Mouse (Mus musculus): ENCODE data around the gene Map2k5.

Gene Map2k5

DNA sequence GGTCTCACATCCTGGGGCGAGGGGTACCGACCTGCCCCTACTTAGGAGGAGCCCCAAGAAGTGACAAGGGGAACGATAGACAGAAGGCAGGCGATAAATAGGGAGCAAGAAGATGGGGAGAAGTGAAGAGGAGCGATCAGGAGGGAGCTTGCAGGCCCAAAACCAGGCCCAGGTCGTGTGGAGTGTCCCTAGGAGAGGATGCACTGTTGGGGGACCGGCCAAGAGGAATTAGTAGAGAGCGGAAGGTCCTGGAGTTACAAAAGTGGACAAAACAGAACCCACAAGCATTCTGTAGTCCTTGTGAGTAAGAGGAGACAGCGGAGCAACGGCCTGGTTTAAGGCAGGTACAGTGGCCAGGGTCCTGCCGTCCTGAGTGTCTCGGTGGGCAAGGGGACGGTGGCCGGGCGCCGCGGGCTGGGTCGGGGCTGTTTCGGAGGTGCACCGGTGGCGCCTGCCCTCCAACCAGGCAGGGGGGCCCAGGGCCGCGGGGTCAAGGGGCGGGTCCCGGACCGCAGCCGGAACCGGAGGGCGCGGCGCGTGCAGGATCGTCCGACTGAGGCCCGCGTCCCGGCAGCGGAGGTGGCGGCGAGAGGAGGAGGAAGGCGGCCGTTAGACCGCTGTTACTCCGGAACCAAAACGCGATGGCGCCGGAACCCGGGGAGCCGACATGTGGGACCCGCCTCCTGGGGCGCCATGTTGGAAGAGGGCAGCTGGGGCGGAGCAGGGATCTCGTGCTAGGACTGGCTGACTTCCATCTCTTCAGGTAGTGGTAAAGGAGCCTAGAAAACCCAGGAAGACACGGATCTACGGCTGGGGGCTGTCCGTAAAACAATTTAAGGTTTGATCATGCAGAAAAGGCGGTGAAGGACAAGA, at the start of gene Map2k5:
TSS of gene Map2k5 (minus strand) at position 633 of the 873 bp plus-strand sequence.
- peak; percentile 87 for DNase-seq (ENCODE audit: low spot score)

DNA sequence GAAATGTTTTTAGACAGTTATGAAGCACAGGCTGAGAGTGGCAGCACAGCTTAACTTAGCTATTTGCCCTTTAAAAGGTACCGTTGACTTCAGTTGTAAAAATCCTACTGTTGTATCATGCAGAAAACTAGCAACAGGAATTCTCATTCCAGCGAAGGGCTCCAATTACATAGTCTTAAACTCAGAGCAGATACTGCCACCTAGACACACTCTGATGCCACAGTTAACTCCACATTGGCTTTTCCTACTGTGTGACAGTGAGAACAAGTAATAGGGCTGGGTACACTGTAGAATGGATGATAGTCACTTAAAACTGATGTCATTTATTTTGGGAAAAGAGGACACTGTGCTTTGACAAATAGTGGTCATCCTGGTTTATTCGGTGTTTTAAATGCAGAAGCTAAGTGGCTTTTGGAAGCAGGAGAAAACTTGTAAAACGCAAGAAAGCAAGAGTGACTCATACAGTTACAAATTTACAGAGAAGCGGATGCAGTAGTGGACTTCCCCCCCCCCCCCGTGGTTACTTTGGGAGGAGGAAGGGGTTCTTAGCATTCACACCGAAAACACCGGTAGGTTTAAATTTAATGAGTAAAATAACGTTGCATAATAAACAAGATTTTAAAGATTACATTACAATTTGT, 43.5 kb upstream of the Map2k5 start:
- DNase-seq (ENCODE audit: low spot score) = no peak

DNA sequence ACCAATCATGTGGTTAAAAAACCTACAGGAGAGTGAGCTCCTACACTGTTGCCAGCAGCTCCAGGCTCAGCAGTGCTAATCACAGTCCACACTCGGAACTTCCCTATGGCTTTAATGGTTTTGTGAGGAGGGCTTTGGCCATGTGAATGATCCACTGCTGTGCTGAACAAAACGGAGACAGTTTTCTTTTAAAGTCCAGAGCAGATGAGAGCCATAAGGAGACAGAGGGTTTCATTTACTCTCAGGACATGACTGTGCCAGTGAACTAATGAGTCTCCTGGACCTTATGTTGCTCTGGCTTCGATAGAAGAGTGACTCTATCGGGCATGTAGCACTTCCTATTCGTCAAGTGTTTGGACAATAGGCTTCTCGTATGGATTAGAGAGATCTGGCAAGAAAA, 42.7 kb upstream of the Map2k5 start:
- DNase-seq (ENCODE audit: low spot score) = no peak

DNA sequence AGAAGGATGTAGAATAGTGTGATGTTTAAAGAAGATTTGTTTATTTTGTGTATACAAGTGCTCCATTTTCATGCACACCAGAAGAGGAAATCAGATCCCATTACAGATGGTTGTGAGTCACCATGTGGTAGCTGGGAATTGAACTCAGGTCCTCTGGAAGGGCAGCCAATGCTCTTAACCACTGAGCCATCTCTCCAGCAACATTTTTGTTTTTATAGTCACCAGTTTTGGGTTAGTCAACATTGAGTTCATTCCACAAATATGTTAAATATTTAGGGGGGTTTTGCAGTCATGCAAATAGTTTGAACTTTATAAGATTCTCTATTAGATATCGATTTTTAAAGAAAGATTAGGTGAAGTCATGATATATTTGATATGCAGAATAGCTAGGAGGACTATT, 22.5 kb upstream of the Map2k5 start:
- DNase-seq (ENCODE audit: low spot score) = no peak

DNA sequence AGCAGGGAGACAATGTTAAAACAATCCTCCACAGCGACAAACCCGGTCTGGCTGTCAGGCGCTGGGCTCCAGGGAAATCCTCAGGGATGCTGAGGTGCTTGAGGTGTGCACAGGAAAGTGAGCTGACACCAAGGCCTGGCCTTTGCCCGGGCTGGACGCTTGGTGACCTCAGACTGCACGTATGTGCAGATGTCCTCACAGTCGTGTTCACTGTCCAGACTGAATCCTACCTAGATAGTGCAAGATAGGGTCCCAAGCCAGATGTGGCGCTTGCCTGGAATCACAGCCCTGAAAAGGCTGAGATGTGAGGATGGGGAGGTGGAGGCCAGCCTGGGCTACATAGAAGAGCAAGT, 21.7 kb upstream of the Map2k5 start:
- DNase-seq (ENCODE audit: low spot score) = no peak

DNA sequence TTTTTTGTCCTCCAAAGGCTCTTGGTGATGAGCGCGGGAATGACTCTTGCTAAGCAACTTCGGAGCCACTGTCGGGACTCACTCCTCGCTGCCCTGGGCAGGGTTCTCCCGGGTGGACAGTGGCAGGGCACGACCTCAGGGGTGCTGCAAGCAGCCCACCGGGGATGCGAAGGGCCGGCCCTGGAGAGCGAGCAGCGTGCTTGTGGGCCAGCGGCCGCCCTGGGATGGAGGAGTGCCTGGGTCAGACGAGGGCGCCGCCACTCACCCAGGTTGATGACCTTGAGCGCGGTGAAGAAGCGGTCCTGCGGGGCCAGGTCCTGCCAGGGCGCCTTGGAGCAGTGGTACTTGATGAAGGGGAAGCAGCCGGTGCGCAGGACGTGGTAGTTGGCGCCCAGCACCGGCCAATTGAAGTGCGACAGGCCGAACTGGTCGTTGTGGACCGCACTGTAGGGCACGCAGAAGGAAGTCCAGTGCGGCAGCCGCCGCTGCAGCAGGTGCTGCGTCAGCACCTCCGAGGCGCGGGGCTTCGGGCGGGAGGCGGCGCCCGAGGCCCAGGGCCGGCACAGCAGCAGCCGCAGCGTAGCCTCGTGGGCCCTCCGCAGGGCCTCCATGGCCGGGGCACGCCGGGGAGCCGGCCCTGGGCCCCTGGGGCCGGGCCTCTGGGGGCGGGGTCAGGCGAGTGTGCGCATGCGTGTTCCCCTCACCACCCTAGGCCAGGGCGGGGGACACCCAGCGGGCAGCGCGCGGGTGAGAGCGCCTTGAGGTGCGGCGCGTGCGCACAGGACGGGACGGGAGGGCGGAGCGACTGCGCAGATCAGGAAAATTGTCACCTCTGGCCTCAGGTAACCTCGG, 21.1 kb upstream of the Map2k5 start, which contains the start of gene 2300009A05Rik:
TSS of gene 2300009A05Rik (minus strand) at position 636 of the 852 bp plus-strand sequence.
- DNase-seq (ENCODE audit: low spot score) = peak; percentile 97

DNA sequence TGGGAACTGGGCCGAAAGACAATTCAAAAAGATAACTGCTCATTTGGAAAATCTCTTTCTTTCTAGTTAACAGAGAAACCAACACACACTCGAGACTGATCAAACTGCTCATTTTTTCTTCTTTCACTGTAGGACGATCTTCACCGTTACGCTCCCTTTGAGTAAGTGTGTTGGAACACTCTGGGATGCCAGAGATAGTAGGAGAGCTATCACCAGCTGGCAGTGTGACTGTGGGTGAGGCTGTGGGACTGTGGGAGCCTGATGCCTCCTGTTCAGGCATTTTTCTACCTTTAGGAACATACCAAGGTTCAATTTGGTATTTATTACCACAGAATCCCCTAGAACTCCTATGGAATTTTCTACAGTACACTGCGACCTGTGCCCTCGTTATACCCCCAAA, 17.9 kb upstream of the Map2k5 start:
- DNase-seq (ENCODE audit: low spot score) = no peak

DNA sequence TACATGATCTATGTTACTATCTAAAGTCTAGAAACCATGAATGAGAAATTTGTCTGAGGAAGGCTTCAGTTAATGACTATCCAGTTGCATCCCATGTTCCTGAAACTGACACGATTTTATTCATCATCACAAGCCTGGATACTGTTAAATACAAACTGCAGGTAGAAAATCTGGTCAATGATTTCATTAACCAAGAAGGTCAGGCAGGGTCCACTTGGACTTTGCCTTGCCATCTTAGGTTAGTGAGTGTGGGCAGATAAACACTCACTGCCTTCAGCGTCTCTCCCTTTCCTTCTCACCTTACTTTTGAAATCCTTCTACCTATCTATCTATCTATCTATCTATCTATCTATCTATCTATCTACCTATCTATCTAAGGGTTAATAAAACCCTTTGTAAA, 13.6 kb upstream of the Map2k5 start:
- no peak for DNase-seq (ENCODE audit: low spot score)

DNA sequence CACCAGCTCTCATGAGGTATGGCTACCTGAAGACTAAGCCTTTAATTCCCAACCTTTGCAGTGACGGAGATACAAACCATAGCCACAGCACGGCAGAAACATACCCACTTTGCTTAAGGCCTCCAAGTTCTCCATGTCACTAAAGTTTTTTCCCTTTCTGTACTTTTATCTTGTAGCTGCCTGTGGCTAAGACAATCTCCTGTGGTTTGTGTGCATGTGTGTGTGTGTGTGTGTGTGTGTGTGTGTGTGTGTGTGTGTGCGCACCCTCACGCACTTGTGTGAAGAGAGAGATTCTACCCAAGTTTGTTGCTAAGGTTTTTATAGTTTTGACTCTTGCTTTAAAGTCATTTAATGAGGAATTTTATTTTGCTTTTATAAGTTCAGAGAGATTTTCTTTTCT, 5.1 kb upstream of the Map2k5 start:
- DNase-seq (ENCODE audit: low spot score) = no peak

DNA sequence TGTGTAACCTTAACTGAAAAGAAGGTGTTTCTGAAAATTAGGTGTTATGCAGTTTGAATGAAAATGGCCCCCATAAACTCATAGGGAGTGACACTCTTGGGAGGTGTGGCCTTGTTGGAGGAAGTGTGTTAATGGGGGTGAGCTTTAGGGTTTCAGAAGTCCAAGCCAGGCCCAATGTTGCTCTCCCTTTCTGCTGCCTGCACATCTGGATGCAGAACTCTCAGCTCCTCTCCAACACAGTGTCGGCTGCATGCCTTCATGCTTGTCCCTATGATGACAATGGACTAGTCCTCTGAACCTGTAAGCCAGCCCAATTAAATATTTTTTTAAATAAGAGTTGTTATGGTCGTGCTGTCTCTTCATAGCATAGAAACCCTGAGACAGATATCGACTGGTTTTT, 2.6 kb upstream of the Map2k5 start:
- DNase-seq (ENCODE audit: low spot score) = no peak

DNA sequence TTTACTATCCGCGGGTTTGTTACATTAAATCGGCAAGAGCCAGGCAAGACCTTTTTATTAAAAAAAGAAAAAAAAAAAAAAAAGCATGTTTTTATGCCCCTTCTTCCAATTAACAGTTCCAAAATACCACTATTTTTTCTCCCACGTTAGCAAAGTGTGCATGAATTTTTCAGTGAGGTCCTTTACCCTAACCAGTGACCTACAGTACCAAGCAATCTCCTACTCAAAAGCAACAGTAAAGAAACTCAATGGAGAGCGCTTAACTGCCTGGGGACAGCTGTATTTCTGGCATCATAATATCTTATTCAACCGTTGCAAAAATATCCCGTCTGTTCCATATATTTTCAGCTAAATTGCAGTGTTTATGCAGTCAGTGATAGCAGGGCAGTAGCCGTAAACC, 472 bp upstream of the Map2k5 start:
- no peak for DNase-seq (ENCODE audit: low spot score)

DNA sequence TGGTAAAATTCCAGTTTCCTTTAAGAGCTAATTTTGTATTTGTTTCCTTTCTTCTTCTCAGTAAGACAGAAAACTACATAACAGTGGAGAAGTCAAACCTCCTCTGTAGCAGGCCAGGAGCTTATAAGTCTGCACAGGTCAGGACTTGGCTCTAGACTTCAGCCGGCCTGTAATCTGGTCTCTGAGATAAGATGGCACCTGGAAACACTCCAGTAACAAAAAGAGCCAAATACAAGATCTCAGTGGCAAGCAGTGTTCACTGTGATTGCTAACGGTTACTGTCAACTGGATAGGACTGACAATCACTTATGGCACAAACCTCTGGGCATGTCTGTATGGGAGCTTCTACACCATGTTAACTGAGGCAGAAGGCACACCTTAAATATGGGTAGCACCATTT, 4.4 kb downstream of the Map2k5 start:
- DNase-seq (ENCODE audit: low spot score) = no peak

DNA sequence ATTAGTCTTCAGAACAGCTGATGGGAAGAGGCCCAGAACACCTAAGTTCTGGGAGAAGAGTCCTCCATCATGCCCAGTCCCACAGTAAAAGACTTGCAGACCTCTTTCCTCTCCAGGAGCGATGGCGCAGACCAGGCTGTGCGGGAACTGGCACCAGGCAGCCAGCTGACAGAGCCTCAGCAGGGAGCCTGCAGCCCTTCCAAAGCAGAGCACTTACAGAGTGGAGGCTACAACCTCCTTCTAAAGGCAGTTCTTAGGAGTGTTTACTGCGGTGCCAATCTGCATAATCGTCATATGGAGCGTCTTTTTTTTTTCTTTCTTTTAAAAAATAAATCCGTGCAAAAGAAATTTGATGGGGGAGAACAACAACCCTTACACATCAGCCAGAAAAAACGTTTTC, 5.2 kb downstream of the Map2k5 start:
- DNase-seq (ENCODE audit: low spot score) = no peak

DNA sequence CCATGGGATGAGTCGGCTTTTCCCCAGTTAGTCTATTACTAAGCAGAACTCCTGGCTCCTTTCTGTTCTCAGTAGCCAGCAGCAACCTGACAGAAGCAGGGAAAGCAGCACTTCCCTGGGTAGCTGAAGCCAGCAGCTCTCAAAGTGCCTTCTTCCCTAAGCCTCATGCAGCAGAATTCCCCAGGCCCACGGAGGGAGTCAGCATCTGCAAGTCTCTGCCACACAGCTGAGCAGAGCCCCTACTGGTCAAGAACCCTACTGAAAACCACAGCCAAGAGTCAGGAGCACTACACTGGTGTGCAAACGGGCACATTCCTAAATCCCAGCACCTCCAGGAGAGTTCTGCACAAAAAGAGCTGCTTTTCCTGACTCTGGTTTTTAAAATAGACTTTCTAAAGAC, 17.3 kb downstream of the Map2k5 start:
- no peak for DNase-seq (ENCODE audit: low spot score)

DNA sequence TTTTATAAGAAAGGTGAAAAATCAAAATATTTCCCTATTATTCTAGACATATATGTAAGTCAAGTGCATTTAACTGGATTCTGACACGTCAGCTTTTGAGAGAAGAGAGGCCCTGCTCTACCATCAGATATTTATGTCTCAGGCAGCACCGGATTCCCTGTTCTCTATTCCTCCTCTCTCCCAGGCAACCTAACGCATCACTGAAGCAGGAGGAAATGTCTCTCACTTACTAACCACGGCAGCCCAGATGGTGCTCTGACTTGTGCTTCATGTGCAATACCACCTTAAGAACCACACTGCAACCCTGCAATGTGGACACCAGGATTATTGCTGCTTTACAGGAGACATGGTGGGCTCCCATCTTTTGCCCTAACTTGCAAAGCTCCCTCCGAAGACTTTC, 18.7 kb downstream of the Map2k5 start:
- DNase-seq (ENCODE audit: low spot score) = no peak

DNA sequence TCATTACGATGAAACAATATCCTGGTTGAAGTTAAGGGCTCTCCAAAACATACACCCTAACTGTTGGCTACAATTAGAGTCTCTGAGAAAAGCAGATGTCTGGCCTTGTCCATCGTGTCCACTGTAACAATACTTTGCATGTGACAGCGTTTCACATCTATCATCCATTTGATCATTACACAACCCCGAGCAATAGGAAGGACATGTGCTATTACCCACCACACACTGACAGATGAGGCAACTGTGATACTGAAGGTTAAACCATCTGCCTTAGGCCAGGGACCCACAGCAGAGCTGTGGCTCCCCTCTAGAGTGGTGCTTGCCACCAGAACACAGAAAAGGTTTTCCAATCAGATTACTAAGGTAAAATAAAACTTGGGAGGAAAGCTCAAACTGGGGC, 21.0 kb downstream of the Map2k5 start:
- DNase-seq (ENCODE audit: low spot score) = no peak

DNA sequence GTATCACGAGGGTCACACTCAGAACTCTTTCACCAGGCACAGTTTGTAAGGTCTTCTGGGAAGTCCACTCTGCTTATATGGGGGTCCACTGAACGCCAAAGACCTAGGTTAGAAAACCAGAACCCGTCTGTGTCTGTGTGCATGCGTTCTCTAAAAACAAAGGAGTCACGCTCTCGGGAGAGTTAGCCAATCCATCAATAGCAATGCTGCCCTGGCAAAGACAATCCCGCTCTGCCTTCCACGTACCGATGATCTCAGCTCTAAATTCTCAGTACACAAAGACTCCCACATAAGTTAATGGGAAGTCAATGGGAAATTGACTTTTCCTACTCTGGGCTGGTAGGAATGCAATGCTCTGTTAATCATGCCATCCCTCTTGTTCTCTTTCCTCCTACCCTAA, 21.4 kb downstream of the Map2k5 start:
- DNase-seq (ENCODE audit: low spot score) = no peak

DNA sequence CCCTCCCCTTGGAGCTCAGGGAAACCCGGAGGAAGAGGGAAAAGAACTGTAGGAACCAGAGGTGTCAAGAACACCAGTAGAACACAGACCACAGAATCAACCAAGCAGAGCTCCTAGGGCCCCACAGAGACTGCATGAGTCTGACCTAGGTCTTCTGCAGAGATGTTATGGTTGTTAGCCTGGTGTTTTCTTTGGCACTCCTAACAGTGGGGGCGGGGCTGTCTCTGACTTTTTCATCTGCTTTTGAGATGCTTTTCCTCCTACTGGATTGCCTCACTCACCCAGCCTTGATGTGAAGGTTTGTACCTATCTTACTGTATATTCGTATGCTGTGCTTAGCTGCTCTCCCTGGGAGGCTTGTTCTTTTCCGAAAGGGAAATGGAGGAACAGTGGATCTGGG, 23.5 kb downstream of the Map2k5 start:
- no peak for DNase-seq (ENCODE audit: low spot score)

DNA sequence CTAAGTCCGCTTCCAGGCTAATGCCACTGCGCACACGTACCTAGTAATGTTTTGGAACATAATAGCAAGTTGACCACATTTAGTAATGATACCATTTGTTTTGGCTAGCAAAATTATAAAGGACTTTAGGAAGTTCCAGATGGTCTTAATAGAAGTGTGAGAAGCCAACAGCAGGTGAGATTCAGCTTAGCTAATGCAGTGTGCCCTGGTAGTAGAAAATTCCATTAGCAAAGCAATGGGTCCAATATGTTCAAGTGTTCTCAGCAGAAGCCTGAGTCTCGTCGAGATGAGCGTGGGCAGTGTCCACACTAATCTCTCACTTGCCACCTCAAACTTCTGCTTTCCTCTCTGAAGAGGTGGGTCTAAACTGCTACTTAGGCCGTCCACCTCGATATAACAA, 27.7 kb downstream of the Map2k5 start:
- DNase-seq (ENCODE audit: low spot score) = no peak

DNA sequence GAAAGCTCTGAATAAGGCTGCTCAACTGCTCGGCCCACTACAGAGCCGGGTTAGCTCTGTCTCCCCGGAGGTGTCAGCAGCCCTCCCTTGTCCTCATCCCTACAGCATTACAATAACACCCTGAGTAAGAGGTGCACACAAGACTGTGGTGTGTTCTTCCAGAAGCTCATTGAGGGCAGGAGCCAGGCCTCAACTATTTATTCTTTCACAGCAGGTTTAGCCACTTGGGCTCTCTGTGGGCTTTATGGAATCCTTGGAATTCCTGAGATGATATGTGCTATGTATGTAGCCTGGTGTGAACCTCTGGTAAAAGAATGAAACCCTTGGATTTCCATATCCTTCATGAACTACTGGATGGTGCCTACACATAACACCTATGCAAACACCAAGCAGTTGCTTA, 28.5 kb downstream of the Map2k5 start:
- no peak for DNase-seq (ENCODE audit: low spot score)

DNA sequence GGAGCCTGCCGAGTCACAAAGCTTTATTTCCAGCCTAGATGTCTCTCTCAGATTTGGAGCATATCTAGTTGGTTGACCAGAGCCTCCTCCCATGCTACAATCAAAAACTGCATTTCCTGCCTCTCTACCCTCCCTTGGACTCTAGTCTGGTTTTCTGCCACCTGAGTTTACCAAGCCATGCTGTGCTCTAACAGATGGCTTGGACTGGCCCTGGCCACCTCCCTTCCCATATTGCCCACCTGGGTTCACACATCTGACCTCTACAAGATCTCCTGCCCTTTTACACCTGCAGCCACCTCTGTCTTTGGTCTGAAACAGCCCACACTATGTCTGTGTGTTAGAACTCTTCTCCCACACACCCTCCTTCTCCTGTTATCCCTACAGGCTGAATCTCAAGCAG, 29.6 kb downstream of the Map2k5 start:
- no peak for DNase-seq (ENCODE audit: low spot score)

DNA sequence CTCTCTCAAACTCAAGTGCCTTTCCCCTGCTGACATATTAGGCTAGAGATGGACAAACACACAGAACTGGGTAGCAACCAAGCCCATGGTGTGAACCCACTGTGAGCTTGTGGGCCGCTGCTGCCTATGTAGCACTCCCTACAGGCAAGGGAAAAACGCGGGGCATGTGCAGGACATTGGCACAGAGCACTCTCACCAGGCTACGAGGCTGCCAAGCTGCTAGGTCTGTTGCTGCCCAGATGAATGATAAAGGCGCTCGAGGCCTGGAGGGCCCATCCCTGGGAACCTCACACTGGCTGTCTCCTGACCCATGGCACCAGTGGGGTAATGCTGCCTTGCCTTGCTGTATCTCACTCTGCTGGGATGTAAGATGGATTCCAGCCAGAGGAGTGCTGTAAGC, 31.7 kb downstream of the Map2k5 start:
- no peak for DNase-seq (ENCODE audit: low spot score)

DNA sequence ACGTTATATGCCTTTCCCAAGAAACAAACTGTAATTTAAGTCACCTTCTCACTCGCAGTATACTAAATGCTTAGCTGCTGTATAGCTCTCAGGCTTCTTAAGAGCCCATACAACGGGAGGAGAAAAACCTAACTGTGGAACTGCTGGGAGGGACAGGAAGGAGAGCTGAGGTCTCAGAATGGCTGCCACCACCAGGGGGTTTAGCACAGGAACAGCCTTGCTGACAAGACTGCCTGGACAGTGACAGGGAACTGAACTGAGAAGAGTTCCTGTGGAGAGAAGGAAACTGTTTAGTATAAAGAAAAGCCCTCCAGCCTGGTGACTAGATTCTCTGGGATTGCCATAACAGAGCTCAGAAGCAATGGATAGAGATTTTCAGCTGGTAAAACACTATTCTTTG, 35.9 kb downstream of the Map2k5 start:
- DNase-seq (ENCODE audit: low spot score) = no peak

All from urinary bladder, postnatal 25 days (tissue).